9 mouse cellular contexts compared by ENCODE assay signal in genomic region chr2:90560197-90560843, GRCm38 (mm10). TPM values are rescaled to one million over a fixed set of nuclear protein-coding genes. Genes with fewer than 3 reads are reported as not detected.
A peak's percentile ranks its signal among the peaks of the same experiment; 100 is the strongest.
DNase-seq lines count a peak whose midpoint lies in the region; ATAC-seq and TF ChIP-seq lines count a peak whose summit lies in the region.
"Had no signal": no experiment of that assay in that cellular context is flagged by ENCODE, and none has a peak within 500 bp of the region (broad histone marks: within the 10 kb centered on the region; RNA-seq: fewer than 3 reads in every experiment).

No protein-coding gene starts in this region.

- no peak overlapping the region for H3K4me2 ChIP-seq in hindbrain, embryonic 14.5 days (replicated peaks)
- no peak overlapping the region for H3K4me2 ChIP-seq in midbrain, embryonic 16.5 days (ENCODE audit: low read length)

- 0 out of 2 replicates have a peak overlapping the region, but pooled peaks have one; percentile 12 for H3K27ac ChIP-seq in kidney, adult 2 months (ENCODE audit: insufficient read depth, low read depth, low read length)
- no peak overlapping the region for H3K27ac ChIP-seq in hindbrain, embryonic 14.5 days
- no peak overlapping the region; the same call in 1 of the 2 replicates for H3K27ac ChIP-seq in midbrain, embryonic 16.5 days (ENCODE audit: low read length)

- intact Hi-C loops in heart, postnatal 10 days (cut with DNase I), result no loop called here

- H3K4me3 ChIP-seq in kidney, adult 2 months (ENCODE audit: insufficient read depth, low read depth, low read length), result no peak overlapping the region
- no peak overlapping the region for H3K4me3 ChIP-seq in hindbrain, embryonic 14.5 days (replicated peaks; ENCODE audit: low read length)
- no peak overlapping the region for H3K4me3 ChIP-seq in midbrain, embryonic 16.5 days (ENCODE audit: low read depth, low read length)

- no peaks in the 10 kb centered on the region for H3K9me3 ChIP-seq in hindbrain, embryonic 14.5 days (ENCODE audit: control insufficient read depth, low read length)
- H3K9me3 ChIP-seq in midbrain, embryonic 16.5 days (replicated peaks; ENCODE audit: control insufficient read depth, low read length, poor library complexity, severe bottlenecking), result no peaks in the 10 kb centered on the region

- ATAC-seq in hindbrain, embryonic 14.5 days (ENCODE audit: low FRiP score), result peak; percentile 39; the same call in 1 of the 2 replicates
- ATAC-seq in midbrain, embryonic 16.5 days, result peak; percentile 57
- ATAC-seq: Patski had no signal

- no peaks in the 10 kb centered on the region for H3K36me3 ChIP-seq in kidney, adult 2 months (ENCODE audit: control insufficient read depth, insufficient read depth, low read length)
- no peaks in the 10 kb centered on the region for H3K36me3 ChIP-seq in hindbrain, embryonic 14.5 days (replicated peaks; ENCODE audit: control insufficient read depth, insufficient read depth)
- H3K36me3 ChIP-seq in midbrain, embryonic 16.5 days (ENCODE audit: control insufficient read depth, insufficient read depth, low read length), result no peaks in the 10 kb centered on the region

- no peak for TF ChIP-seq POLR2A in kidney, adult 2 months (IDR thresholded peaks at IDR 0.05; ENCODE audit: low read depth, low read length)
- TF ChIP-seq POLR2A in brain, embryonic 14.5 days (IDR thresholded peaks at IDR 0.05; ENCODE audit: borderline replicate concordance, extremely low read depth, insufficient read depth, insufficient read length, poor library complexity, severe bottlenecking), result no peak

- H3K27me3 ChIP-seq in kidney, adult 2 months (replicated peaks; ENCODE audit: control insufficient read depth, insufficient read depth, low read length), result no peaks in the 10 kb centered on the region
- no peaks in the 10 kb centered on the region for H3K27me3 ChIP-seq in hindbrain, embryonic 14.5 days (ENCODE audit: control insufficient read depth, insufficient read depth, low read length)
- no peaks in the 10 kb centered on the region for H3K27me3 ChIP-seq in midbrain, embryonic 16.5 days (ENCODE audit: control insufficient read depth, insufficient read depth, low read depth, low read length)
- H3K27me3 ChIP-seq: Patski had no signal

- peaks cover 27% of the 10 kb centered on the region for H3K4me1 ChIP-seq in kidney, adult 2 months (ENCODE audit: control insufficient read depth, insufficient read depth, low read length)
- no peaks in the 10 kb centered on the region for H3K4me1 ChIP-seq in hindbrain, embryonic 14.5 days (replicated peaks; ENCODE audit: control insufficient read depth, insufficient read depth, low read length)
- peaks cover 11% of the 10 kb centered on the region; the same call in 1 of the 2 replicates for H3K4me1 ChIP-seq in midbrain, embryonic 16.5 days (ENCODE audit: control insufficient read depth, insufficient read depth, low read length)

- no peak for TF ChIP-seq CTCF in kidney, adult 2 months (conservative IDR thresholded peaks at IDR 0.05; ENCODE audit: insufficient read depth, insufficient read length, low read depth, low read length)
- TF ChIP-seq CTCF in brain, embryonic 14.5 days (IDR thresholded peaks at IDR 0.05; ENCODE audit: borderline replicate concordance, extremely low read depth, insufficient read depth, insufficient read length), result no peak

- no peak overlapping the region for H3K9ac ChIP-seq in hindbrain, embryonic 14.5 days
- H3K9ac ChIP-seq in midbrain, embryonic 16.5 days (ENCODE audit: low read depth, low read length), result no peak overlapping the region

- WGBS in kidney, adult 2 months, result 69% methylated on average over 6 of the region's 6 CpGs
- 55% methylated on average over 6 of the region's 6 CpGs for WGBS in hindbrain, embryonic 14.5 days
- WGBS in midbrain, embryonic 16.5 days, result 48% methylated on average over 6 of the region's 6 CpGs

- DNase-seq in kidney, adult 2 months, result no peak
- DNase-seq in kidney, postnatal 25 days, result no peak
- peak; percentile 56 for DNase-seq in brain, embryonic 14.5 days (ENCODE audit: low read depth)
- DNase-seq in hindbrain, embryonic 14.5 days (ENCODE audit: low spot score), result no peak
- DNase-seq in frontal cortex, postnatal 36 days (ENCODE audit: low spot score in 2 of 2), result no peak
- no peak for DNase-seq in heart, postnatal 10 days
- no peak for DNase-seq in gastrocnemius, adult 18-20 months (ENCODE audit: low spot score)

RNA-seq across cellular contexts. Expression of gene Ptprj, which starts 20.1 kb away (rescaled TPM):
- 18.9 and 23.2 TPM in 2 replicates for polyA plus RNA-seq in kidney, adult 2 months (2012; rRNA removed)
- polyA plus RNA-seq in brain, embryonic 14.5 days (2012; rRNA removed), result 6.1 and 11.7 TPM in 2 replicates
- 7.9 and 10.3 TPM in 2 replicates for polyA plus RNA-seq in hindbrain, embryonic 14.5 days (2014; fragmentation: Nextera tagmentation; extraction: Ambion mirVana)
- polyA plus RNA-seq in midbrain, embryonic 16.5 days (2015; fragmentation: Nextera tagmentation; extraction: Ambion mirVana), result 5.4 and 5.9 TPM in 2 replicates
- 10 to 100 TPM in 1 of 2 experiments, 1 to 10 TPM in 1; 9.1 to 13.1 TPM for total RNA-seq in heart, postnatal 10 days (2021)
- 1 to 10 TPM; 2.8 to 3.2 TPM for total RNA-seq in gastrocnemius, adult 18-20 months (2021)
